Mouse (Mus musculus) kidney, adult 2 months (tissue): ENCODE measurements around the gene Lama2. TPM values are rescaled to one million over a fixed set of nuclear protein-coding genes. Genes with fewer than 3 reads are reported as not detected.

ENCODE experiments used
- DNase-seq: peaks from one replicate; pipeline ENCODE4 v3.0.0; 2021
- H3K27ac ChIP-seq: fragments of 200-500 bp; 2 replicates; pipeline ENCODE4 v1.5.1; 2012; ENCODE audit warnings: low read depth, low read length, control low read depth, inconsistent platforms; ENCODE audit not compliant: insufficient read depth
- H3K27me3 ChIP-seq: fragments of 200-500 bp; replicated peaks from 2 replicates; pipeline ENCODE4 v1.6.1; 2012; ENCODE audit warnings: mild to moderate bottlenecking, moderate library complexity, low read length, inconsistent platforms; ENCODE audit not compliant: control insufficient read depth, insufficient read depth
- H3K36me3 ChIP-seq: fragments of 200-500 bp; 2 replicates; pipeline ENCODE4 v1.6.1; 2012; ENCODE audit warnings: mild to moderate bottlenecking, moderate library complexity, low read length, inconsistent platforms; ENCODE audit not compliant: control insufficient read depth, insufficient read depth
- H3K4me1 ChIP-seq: fragments of 200-500 bp; 2 replicates; pipeline ENCODE4 v1.6.1; 2011; ENCODE audit warnings: low read length; ENCODE audit not compliant: control insufficient read depth, insufficient read depth
- H3K4me3 ChIP-seq: fragments of 200-500 bp; 2 replicates; pipeline ENCODE4 v1.5.1; 2011; ENCODE audit warnings: mild to moderate bottlenecking, low read depth, low read length, control low read depth; ENCODE audit not compliant: insufficient read depth
- CTCF ChIP-seq: fragments of 200-500 bp; conservative IDR thresholded peaks from 2 replicates; pipeline ENCODE4 v1.5.1; 2011; ENCODE audit warnings: low read depth, mild to moderate bottlenecking, control low read depth, low read length, moderate library complexity, mixed read lengths; ENCODE audit not compliant: insufficient read depth, insufficient read length
- POLR2A ChIP-seq: fragments of 200-500 bp; IDR thresholded peaks from one replicate; pipeline ENCODE4 v1.6.1; 2011; ENCODE audit warnings: low read depth, low read length, control low read depth
- WGBS: fragments of 180-500 bp; shearing (Covaris S2); methylation state at CpG from one replicate; pipeline ENCODE4 v1.1.7; 2018; 5-methylcytosine and 5-hydroxymethylcytosine counted together
- polyA plus RNA-seq: library from polyadenylated mRNA; depleted of rRNA; stranded (reverse); fragments of >200 nt; gene quantifications from 2 replicates; pipeline ENCODE4 v1.2.3, GENCODE M21; 2012; rRNA removed

Gene Lama2
- 12.1 and 13.1 TPM in 2 replicates for polyA plus RNA-seq

- H3K36me3 ChIP-seq = no peaks in the 10 kb centered on the region
- no peak within 1 kb of the TSS for H3K4me3 ChIP-seq
- no peaks in the 10 kb centered on the region; the same call in 1 of the 2 replicates for H3K4me1 ChIP-seq
- TF ChIP-seq POLR2A (no peak), CTCF (no peak)
- WGBS = 93% methylated on average over 3 of the region's 3 CpGs
- H3K27me3 ChIP-seq = no peaks in the 10 kb centered on the region
- no peak within 1 kb of the TSS for H3K27ac ChIP-seq
- DNase-seq = no peak
Observed at GRCm38 (mm10) chr10:27619658-27620057, at the start of gene Lama2. Gene Lama2, minus strand, starts transcription at chr10:27619758.

- H3K27ac ChIP-seq = no peak overlapping the region
- no peaks in the 10 kb centered on the region for H3K36me3 ChIP-seq
- 80% methylated on average over 1 of the region's 1 CpGs for WGBS
- no peak for DNase-seq
- no peaks in the 10 kb centered on the region for H3K27me3 ChIP-seq
- H3K4me1 ChIP-seq = no peaks in the 10 kb centered on the region
- TF ChIP-seq POLR2A (no peak), CTCF (no peak)
- no peak overlapping the region for H3K4me3 ChIP-seq
Observed at GRCm38 (mm10) chr10:27664391-27664790, 44.8 kb upstream of the Lama2 start.

GRCm38 (mm10) chr10:27663396-27663795 is 43.8 kb upstream of the Lama2 start:
- peak; percentile 2 for DNase-seq
- no peaks in the 10 kb centered on the region for H3K36me3 ChIP-seq
- no peak overlapping the region for H3K4me3 ChIP-seq
- TF ChIP-seq POLR2A (no peak), CTCF (no peak)
- no peaks in the 10 kb centered on the region for H3K4me1 ChIP-seq
- no peaks in the 10 kb centered on the region for H3K27me3 ChIP-seq
- WGBS = 44% methylated on average over 1 of the region's 1 CpGs
- H3K27ac ChIP-seq = no peak overlapping the region

- Histone ChIP-seq H3K4me1 (no peaks in the 10 kb centered on the region), H3K4me3 (no peak overlapping the region), H3K36me3 (no peaks in the 10 kb centered on the region), H3K27me3 (no peaks in the 10 kb centered on the region), H3K27ac (no peak overlapping the region)
- 87% methylated on average over 4 of the region's 4 CpGs for WGBS
- TF ChIP-seq CTCF (no peak), POLR2A (no peak)
- DNase-seq = no peak
Observed at GRCm38 (mm10) chr10:27654164-27654563, 34.6 kb upstream of the Lama2 start.

GRCm38 (mm10) chr10:27652694-27653335 is 33.3 kb upstream of the Lama2 start:
- DNase-seq = peak; percentile 12
- Histone ChIP-seq H3K4me3 (no peak overlapping the region), H3K27ac (no peak overlapping the region), H3K36me3 (no peaks in the 10 kb centered on the region), H3K27me3 (no peaks in the 10 kb centered on the region), H3K4me1 (no peaks in the 10 kb centered on the region)
- 50% methylated on average over 8 of the region's 8 CpGs for WGBS
- TF ChIP-seq POLR2A (no peak), CTCF (no peak)

- Histone ChIP-seq H3K4me1 (no peaks in the 10 kb centered on the region), H3K27me3 (no peaks in the 10 kb centered on the region; the same call in 1 of the 2 replicates), H3K27ac (no peak overlapping the region), H3K36me3 (no peaks in the 10 kb centered on the region), H3K4me3 (no peak overlapping the region)
- DNase-seq = no peak
- 53% methylated on average over 2 of the region's 2 CpGs for WGBS
- no peak for TF ChIP-seq CTCF
- TF ChIP-seq POLR2A = no peak
Observed at GRCm38 (mm10) chr10:27635721-27636120, 16.2 kb upstream of the Lama2 start.

GRCm38 (mm10) chr10:27631002-27631401 is 11.4 kb upstream of the Lama2 start:
- no peak overlapping the region for H3K27ac ChIP-seq
- WGBS = 91% methylated on average over 4 of the region's 4 CpGs
- H3K27me3 ChIP-seq = no peaks in the 10 kb centered on the region; the same call in 1 of the 2 replicates
- no peaks in the 10 kb centered on the region for H3K4me1 ChIP-seq
- DNase-seq = no peak
- H3K36me3 ChIP-seq = no peaks in the 10 kb centered on the region
- H3K4me3 ChIP-seq = no peak overlapping the region
- TF ChIP-seq POLR2A (no peak), CTCF (no peak)
